Mouse (Mus musculus) megakaryocyte, adult 5-6 weeks (primary cell): ENCODE results near the gene Gal3st2b. TPM values are rescaled to one million over a fixed set of nuclear protein-coding genes. Genes with fewer than 3 reads are reported as not detected.
A peak's percentile ranks its signal among the peaks of the same experiment; 100 is the strongest.
"Not testable (repeated sequence)": the region's sequence is repeated elsewhere in the genome, so short reads cannot be mapped to it uniquely, and the experiment has no call there.

Source experiments
- ATAC-seq: 2 replicates; pipeline ENCODE4 v1.8.0; 2016; ENCODE audit warnings: mild to moderate bottlenecking, inconsistent platforms; ENCODE audit not compliant: poor library complexity, severe bottlenecking
- total RNA-seq, 2 experiments: library from RNA; stranded (forward) in 1 of 2; stranded (reverse) in 1 of 2; fragments of 153-499, 151-499 nt in 1 of 2; fragments of 221-1000, 200-1000 nt in 1 of 2; gene quantifications; 2 replicates each; pipeline versions ENCODE4 v1.2.3 to v1.2.4; 2015 to 2017

Gene Gal3st2b
- total RNA-seq (2015): not detected in 2 replicates
- not detected in 2 replicates for total RNA-seq (2017)

- ATAC-seq: not testable (repeated sequence)
Observed at GRCm38 (mm10) chr1:93918011-93918410, at the start of gene Gal3st2b. Gene Gal3st2b (plus strand): TSS chr1:93918311.

- ATAC-seq: not testable (repeated sequence)
Observed at GRCm38 (mm10) chr1:93871594-93872105, 46.5 kb upstream of the Gal3st2b start.

- ATAC-seq: not testable (repeated sequence)
Observed at GRCm38 (mm10) chr1:93874405-93874804, 43.7 kb upstream of the Gal3st2b start.

GRCm38 (mm10) chr1:93881778-93882177 lies 36.3 kb upstream of the Gal3st2b start:
- ATAC-seq: not testable (repeated sequence)

- ATAC-seq: not testable (repeated sequence)
Observed at GRCm38 (mm10) chr1:93890936-93891335, 27.2 kb upstream of the Gal3st2b start.

GRCm38 (mm10) chr1:93897395-93897794 lies 20.7 kb upstream of the Gal3st2b start:
- ATAC-seq: not testable (repeated sequence)

- not testable (repeated sequence) for ATAC-seq
Observed at GRCm38 (mm10) chr1:93901291-93901690, 16.8 kb upstream of the Gal3st2b start.

GRCm38 (mm10) chr1:93906690-93907089 lies 11.4 kb upstream of the Gal3st2b start:
- ATAC-seq: peak; percentile 80

- ATAC-seq: peak; percentile 86
Observed at GRCm38 (mm10) chr1:93908977-93909586, 9.0 kb upstream of the Gal3st2b start.

- ATAC-seq: peak; percentile 66
Observed at GRCm38 (mm10) chr1:93911877-93912276, 6.2 kb upstream of the Gal3st2b start.

GRCm38 (mm10) chr1:93917160-93917559 lies 951 bp upstream of the Gal3st2b start:
- not testable (repeated sequence) for ATAC-seq

GRCm38 (mm10) chr1:93918775-93919174 lies 664 bp downstream of the Gal3st2b start:
- ATAC-seq: not testable (repeated sequence)

GRCm38 (mm10) chr1:93919321-93919720 lies 1.2 kb downstream of the Gal3st2b start:
- not testable (repeated sequence) for ATAC-seq

- not testable (repeated sequence) for ATAC-seq
Observed at GRCm38 (mm10) chr1:93922609-93923008, 4.5 kb downstream of the Gal3st2b start.

- not testable (repeated sequence) for ATAC-seq
Observed at GRCm38 (mm10) chr1:93923098-93923497, 5.0 kb downstream of the Gal3st2b start.

- ATAC-seq: not testable (repeated sequence)
Observed at GRCm38 (mm10) chr1:93935378-93935777, 17.3 kb downstream of the Gal3st2b start.

GRCm38 (mm10) chr1:93937807-93938206 lies 19.7 kb downstream of the Gal3st2b start:
- not testable (repeated sequence) for ATAC-seq

- not testable (repeated sequence) for ATAC-seq
Observed at GRCm38 (mm10) chr1:93938415-93938814, 20.3 kb downstream of the Gal3st2b start.

GRCm38 (mm10) chr1:93949087-93949486 lies 31.0 kb downstream of the Gal3st2b start:
- ATAC-seq: not testable (repeated sequence)

GRCm38 (mm10) chr1:93966489-93966888 lies 48.4 kb downstream of the Gal3st2b start:
- ATAC-seq: not testable (repeated sequence)

GRCm38 (mm10) chr1:93970380-93970779 lies 52.3 kb downstream of the Gal3st2b start:
- ATAC-seq: not testable (repeated sequence)

- ATAC-seq: not testable (repeated sequence)
Observed at GRCm38 (mm10) chr1:93970797-93971196, 52.7 kb downstream of the Gal3st2b start.
